Mouse (Mus musculus) embryonic facial prominence, embryonic 15.5 days (tissue): ENCODE data around the gene Rab5a. TPM values are rescaled to one million over a fixed set of nuclear protein-coding genes. Genes with fewer than 3 reads are reported as not detected.

ENCODE experiments used
- ATAC-seq: fragments of 200-750 bp; cut with Nextera tagmentation; 2 replicates; pipeline ENCODE4 v1.8.0; 2017; ENCODE audit warnings: low read depth, moderate TSS enrichment; ENCODE audit not compliant: insufficient number of reproducible peaks, low FRiP score, low TSS enrichment
- H3K27ac ChIP-seq: fragments of 300-500 bp; sonication (generic); replicated peaks from 2 replicates; pipeline ENCODE4 v1.5.1; 2015; ENCODE audit warnings: mild to moderate bottlenecking, inconsistent platforms
- H3K27me3 ChIP-seq: fragments of 300-500 bp; sonication (generic); 2 replicates; pipeline ENCODE4 v1.6.1; 2015; ENCODE audit warnings: inconsistent platforms
- H3K36me3 ChIP-seq: fragments of 300-500 bp; sonication (generic); 2 replicates; pipeline ENCODE4 v1.6.1; 2015; ENCODE audit warnings: mild to moderate bottlenecking, inconsistent platforms
- H3K4me1 ChIP-seq: fragments of 300-500 bp; sonication (generic); 2 replicates; pipeline ENCODE4 v1.6.1; 2015; ENCODE audit warnings: inconsistent platforms
- H3K4me2 ChIP-seq: fragments of 300-500 bp; sonication (generic); replicated peaks from 2 replicates; pipeline ENCODE4 v1.6.1; 2015; ENCODE audit warnings: mild to moderate bottlenecking, inconsistent platforms
- H3K4me3 ChIP-seq: fragments of 300-500 bp; sonication (generic); replicated peaks from 2 replicates; pipeline ENCODE4 v1.5.1; 2015; ENCODE audit warnings: mild to moderate bottlenecking, inconsistent platforms
- H3K9ac ChIP-seq: fragments of 300-500 bp; sonication (generic); 2 replicates; pipeline ENCODE4 v1.6.1; 2015; ENCODE audit warnings: inconsistent platforms
- H3K9me3 ChIP-seq: fragments of 300-500 bp; sonication (generic); replicated peaks from 2 replicates; pipeline ENCODE4 v1.6.1; 2016; ENCODE audit warnings: inconsistent platforms
- WGBS: fragments of 180-500 bp; shearing (Covaris S2); methylation state at CpG from one replicate; pipeline ENCODE4 v1.1.7; 2015; 5-methylcytosine and 5-hydroxymethylcytosine counted together
- polyA plus RNA-seq: library from polyadenylated mRNA; unstranded; fragments of >200 nt; fragmentation: Nextera tagmentation; extraction: Ambion mirVana; gene quantifications from 2 replicates; pipeline ENCODE4 v1.2.1, GENCODE M21; 2015

The Rab5a gene
- polyA plus RNA-seq, 1 experiment from 2014 or later = 86.7 TPM

DNA sequence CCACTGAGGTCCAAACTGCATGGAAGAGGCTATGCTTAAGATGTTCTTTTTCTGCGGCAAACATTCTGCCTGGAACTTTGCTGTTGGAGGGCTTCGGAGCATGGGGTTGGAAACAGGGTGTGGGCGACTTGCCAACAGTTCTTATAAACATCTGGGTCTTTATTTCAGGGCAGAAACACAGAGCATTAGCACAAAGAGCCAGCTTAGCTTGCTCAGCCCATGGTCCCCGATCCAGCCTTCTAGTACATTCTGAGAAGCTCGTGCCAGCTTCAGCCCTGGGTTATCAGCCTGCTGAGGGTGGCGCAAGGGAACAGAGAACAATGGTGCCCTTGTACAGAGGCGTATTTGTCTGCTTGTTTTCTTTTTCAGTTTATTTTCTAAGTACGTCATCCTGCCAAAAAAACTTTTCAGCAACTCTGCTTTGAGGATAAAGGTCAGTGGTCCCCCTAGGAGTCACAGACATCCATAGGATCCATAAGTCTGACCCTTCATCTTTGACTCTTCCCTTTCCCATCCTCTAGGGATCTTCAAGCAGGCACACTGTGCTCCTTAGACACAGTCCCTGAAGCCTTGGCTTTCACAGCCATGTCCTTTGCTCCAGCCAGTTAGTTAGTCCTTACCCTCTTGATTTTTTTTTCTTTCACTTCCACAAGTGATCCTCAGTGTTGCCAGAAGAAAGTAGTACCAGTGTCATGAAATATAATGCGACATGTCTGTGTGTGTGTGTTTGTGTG is 64.7 kb downstream of the Rab5a start:
- H3K4me2 ChIP-seq = no peak overlapping the region
- 44% methylated on average over 9 of the region's 9 CpGs for WGBS
- H3K27me3 ChIP-seq = no peaks in the 10 kb centered on the region
- no peak overlapping the region for H3K27ac ChIP-seq
- H3K4me3 ChIP-seq = no peak overlapping the region
- H3K9ac ChIP-seq = no peak overlapping the region
- no peaks in the 10 kb centered on the region for H3K9me3 ChIP-seq
- H3K36me3 ChIP-seq = no peaks in the 10 kb centered on the region
- no peaks in the 10 kb centered on the region; the same call in 1 of the 2 replicates for H3K4me1 ChIP-seq
- no peak for ATAC-seq

DNA sequence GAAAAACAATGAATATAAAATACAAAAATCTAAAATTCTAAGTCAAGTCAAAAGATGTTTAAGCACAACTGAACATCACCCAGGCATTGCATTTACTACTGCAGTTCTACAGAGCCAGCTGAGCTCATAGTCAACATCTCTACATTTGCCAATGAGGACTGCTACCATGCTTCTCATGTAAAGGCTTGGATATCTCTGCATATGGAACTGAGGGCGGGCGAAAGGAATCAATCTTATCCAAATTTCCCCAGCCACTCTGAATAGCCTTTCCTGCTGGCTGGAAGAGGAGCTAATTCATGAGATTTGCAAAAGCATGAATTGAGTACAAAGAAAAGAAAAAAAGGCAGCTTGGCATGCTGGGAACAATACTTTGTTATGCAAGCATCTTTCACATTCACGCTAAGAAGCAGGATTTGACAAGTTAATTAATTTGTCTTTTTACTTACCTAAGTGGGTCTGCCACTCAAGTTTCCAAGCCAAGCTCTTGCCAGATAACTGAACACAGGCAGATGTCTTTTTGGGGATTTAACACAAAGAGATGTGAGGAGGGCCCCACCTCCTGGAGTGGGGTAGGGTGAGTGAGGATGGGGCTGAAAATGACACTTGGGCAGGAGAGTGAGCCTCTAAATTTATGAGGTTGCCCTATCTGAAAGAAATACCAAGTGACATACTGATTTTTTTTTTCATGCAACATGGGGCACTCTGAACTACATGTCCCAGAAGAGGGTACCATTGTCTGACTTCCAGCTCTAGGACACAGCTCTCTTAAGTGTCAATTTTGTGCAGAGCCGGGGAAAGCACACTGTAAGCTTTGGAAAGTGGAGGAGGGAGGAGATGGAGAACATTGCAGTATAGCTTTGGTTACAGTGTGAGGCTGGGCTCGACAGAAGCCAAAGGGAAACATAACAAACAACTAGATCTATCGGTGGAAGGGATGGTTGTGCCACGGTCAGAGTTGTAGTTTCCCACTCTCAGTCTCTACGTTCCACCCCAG is 72.6 kb downstream of the Rab5a start:
- Histone ChIP-seq H3K4me3 (no peak overlapping the region), H3K4me1 (no peaks in the 10 kb centered on the region), H3K27me3 (no peaks in the 10 kb centered on the region), H3K36me3 (no peaks in the 10 kb centered on the region), H3K27ac (no peak overlapping the region), H3K9me3 (no peaks in the 10 kb centered on the region), H3K9ac (no peak overlapping the region), H3K4me2 (no peak overlapping the region)
- ATAC-seq = no peak
- WGBS = 68% methylated on average over 8 of the region's 8 CpGs

DNA sequence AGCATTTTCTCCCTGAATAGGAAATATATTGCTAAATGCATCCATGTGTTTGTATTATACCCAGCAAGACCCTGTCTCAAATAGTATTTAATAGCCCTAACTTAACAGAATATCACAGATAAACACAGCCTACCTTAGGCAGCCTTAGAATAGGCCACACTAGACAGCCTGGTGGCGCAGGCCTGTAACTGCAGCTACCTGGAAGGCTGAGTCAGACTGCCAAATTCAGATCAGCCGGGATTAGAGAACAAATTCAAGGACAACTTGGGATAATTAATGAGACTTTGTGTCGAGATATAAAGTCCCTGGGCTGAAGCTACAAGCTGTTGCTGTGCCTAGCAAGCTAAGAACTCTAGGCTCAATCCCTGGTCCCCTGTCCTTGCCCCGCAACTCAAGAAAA is 75.1 kb downstream of the Rab5a start:
- Histone ChIP-seq H3K36me3 (no peaks in the 10 kb centered on the region), H3K9ac (no peak overlapping the region), H3K27me3 (no peaks in the 10 kb centered on the region), H3K4me1 (no peaks in the 10 kb centered on the region), H3K4me3 (no peak overlapping the region), H3K4me2 (no peak overlapping the region), H3K27ac (no peak overlapping the region), H3K9me3 (no peaks in the 10 kb centered on the region)
- no peak for ATAC-seq
- WGBS = 60% methylated on average over 4 of the region's 4 CpGs

DNA sequence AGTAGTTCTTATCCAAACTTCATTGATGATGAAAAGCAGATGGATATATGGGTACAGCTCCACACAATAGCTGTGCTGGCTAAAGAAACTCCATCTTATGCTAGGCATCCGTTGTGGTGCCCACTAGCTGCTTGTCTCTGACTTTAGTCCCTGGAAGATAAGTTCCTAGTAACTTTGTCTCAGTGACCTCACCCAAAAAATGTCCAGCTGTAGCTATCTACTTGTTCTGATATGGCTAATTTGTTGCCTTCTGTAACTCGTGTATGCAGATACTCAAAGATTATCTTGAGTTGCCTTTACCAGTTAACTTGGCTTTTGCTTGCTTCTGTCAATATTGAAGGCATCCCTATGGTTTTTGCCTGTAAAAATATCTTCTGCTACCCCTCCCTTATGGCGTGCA is 75.8 kb downstream of the Rab5a start:
- WGBS = 74% methylated on average over 3 of the region's 3 CpGs
- Histone ChIP-seq H3K27ac (no peak overlapping the region), H3K9ac (no peak overlapping the region), H3K4me3 (no peak overlapping the region), H3K4me1 (no peaks in the 10 kb centered on the region), H3K36me3 (no peaks in the 10 kb centered on the region), H3K27me3 (no peaks in the 10 kb centered on the region), H3K4me2 (no peak overlapping the region), H3K9me3 (no peaks in the 10 kb centered on the region)
- ATAC-seq = no peak

Other genes with a start within 250 kb of the Rab5a start
- 1.4 and 1.6 TPM in 2 replicates for gene Efhb, start 15.9 kb upstream of the Rab5a start, polyA plus RNA-seq
- 0.18 and 0.43 TPM in 2 replicates for gene Pp2d1, start 60.2 kb downstream of the Rab5a start, polyA plus RNA-seq
- gene Kat2b, start 87.6 kb downstream of the Rab5a start, polyA plus RNA-seq = 6.9 and 7.0 TPM in 2 replicates
- 24.6 and 27.2 TPM in 2 replicates for gene Sgo1, start 210.1 kb downstream of the Rab5a start, polyA plus RNA-seq